Mouse (Mus musculus) neural tube, embryonic 15.5 days (tissue): ENCODE results near the gene Nanog. TPM values are rescaled to one million over a fixed set of nuclear protein-coding genes. Genes with fewer than 3 reads are reported as not detected.
A peak's percentile ranks its signal among the peaks of the same experiment; 100 is the strongest.
"Not testable (repeated sequence)": the region's sequence is repeated elsewhere in the genome, so short reads cannot be mapped to it uniquely, and the experiment has no call there.

Experiments used
- ATAC-seq: fragments of 200-750 bp; cut with Nextera tagmentation; 2 replicates; pipeline ENCODE4 v1.8.0; 2017; ENCODE audit warnings: mild to moderate bottlenecking, moderate TSS enrichment, moderate library complexity; ENCODE audit not compliant: low FRiP score
- H3K27ac ChIP-seq: fragments of 300-500 bp; sonication (generic); replicated peaks from 2 replicates; pipeline ENCODE4 v1.5.1; 2015; ENCODE audit warnings: mild to moderate bottlenecking, inconsistent platforms
- H3K27me3 ChIP-seq: fragments of 300-500 bp; sonication (generic); replicated peaks from 2 replicates; pipeline ENCODE4 v1.6.1; 2015; ENCODE audit warnings: inconsistent platforms
- H3K36me3 ChIP-seq: fragments of 300-500 bp; sonication (generic); 2 replicates; pipeline ENCODE4 v1.6.1; 2015; ENCODE audit warnings: inconsistent platforms
- H3K4me1 ChIP-seq: fragments of 300-500 bp; sonication (generic); 2 replicates; pipeline ENCODE4 v1.6.1; 2015; ENCODE audit warnings: inconsistent platforms
- H3K4me2 ChIP-seq: fragments of 300-500 bp; sonication (generic); 2 replicates; pipeline ENCODE4 v1.6.1; 2015; ENCODE audit warnings: inconsistent platforms, mild to moderate bottlenecking, moderate library complexity
- H3K4me3 ChIP-seq: fragments of 300-500 bp; sonication (generic); replicated peaks from 2 replicates; pipeline ENCODE4 v1.5.1; 2015; ENCODE audit warnings: mild to moderate bottlenecking, inconsistent platforms
- H3K9ac ChIP-seq: fragments of 300-500 bp; sonication (generic); replicated peaks from 2 replicates; pipeline ENCODE4 v1.6.1; 2015; ENCODE audit warnings: mild to moderate bottlenecking, inconsistent platforms
- H3K9me3 ChIP-seq: fragments of 300-500 bp; sonication (generic); replicated peaks from 2 replicates; pipeline ENCODE4 v1.6.1; 2016; ENCODE audit warnings: inconsistent platforms
- WGBS: fragments of 180-500 bp; shearing (Covaris S2); methylation state at CpG from one replicate; pipeline ENCODE4 v1.1.7; 2015; ENCODE audit warnings: mixed read lengths; 5-methylcytosine and 5-hydroxymethylcytosine counted together
- polyA plus RNA-seq: library from polyadenylated mRNA; unstranded; fragments of >200 nt; fragmentation: Nextera tagmentation; extraction: Ambion mirVana; gene quantifications from 2 replicates; pipeline ENCODE4 v1.2.1, GENCODE M21; 2015

Nanog gene
- polyA plus RNA-seq, 1 experiment from 2014 or later = not detected

DNA sequence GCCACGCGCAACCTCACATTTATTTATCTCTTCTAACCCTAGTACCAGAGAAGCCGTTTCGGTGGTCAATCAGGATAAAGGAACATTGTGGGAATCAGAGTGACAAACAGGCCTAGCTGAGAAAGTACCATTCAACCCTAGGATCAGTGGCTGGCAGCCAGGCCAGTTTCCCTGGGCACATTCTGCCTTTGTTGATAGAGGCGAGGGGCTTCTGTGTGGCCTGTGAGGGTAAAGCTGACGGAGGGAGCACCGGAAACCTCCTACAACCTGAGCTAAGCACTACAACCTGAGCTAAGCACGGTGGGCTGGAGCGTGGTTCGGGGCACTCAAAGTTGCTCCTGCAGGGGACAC lies 37.1 kb upstream of the Nanog start:
- Histone ChIP-seq H3K9ac (peak overlapping the region; percentile 51; the same call in 1 of the 2 replicates), H3K27me3 (no peaks in the 10 kb centered on the region), H3K4me3 (peak overlapping the region; percentile 48), H3K9me3 (no peaks in the 10 kb centered on the region), H3K27ac (peak overlapping the region; percentile 56), H3K36me3 (no peaks in the 10 kb centered on the region), H3K4me1 (peaks cover 9% of the 10 kb centered on the region), H3K4me2 (peak overlapping the region; percentile 68)
- peak; percentile 35; the same call in 1 of the 2 replicates for ATAC-seq
- WGBS = 30% methylated on average over 10 of the region's 10 CpGs

DNA sequence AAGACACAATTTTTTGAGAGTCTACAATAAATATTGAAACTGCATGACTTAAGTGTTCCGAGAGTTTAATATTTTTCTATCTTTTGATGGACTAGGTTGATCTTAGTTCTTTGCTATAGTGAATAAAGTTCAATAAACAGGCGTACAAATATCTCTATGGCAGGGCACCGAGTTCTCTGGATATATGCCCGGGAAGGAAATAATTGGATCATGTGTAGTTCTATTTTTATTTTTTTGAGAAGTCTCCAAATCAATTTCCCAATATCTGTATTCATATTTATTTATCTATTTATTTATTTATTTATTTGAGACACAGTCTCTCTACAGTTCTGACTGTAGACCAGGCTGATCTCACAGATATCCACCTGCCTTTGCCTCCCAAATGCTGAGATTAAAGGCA lies 36.4 kb upstream of the Nanog start:
- Histone ChIP-seq H3K4me3 (no peak overlapping the region), H3K9ac (no peak overlapping the region), H3K36me3 (no peaks in the 10 kb centered on the region), H3K4me1 (peaks cover 9% of the 10 kb centered on the region), H3K27me3 (no peaks in the 10 kb centered on the region), H3K4me2 (no peak overlapping the region), H3K27ac (no peak overlapping the region), H3K9me3 (no peaks in the 10 kb centered on the region)
- WGBS = 92% methylated on average over 4 of the region's 4 CpGs
- no peak for ATAC-seq

DNA sequence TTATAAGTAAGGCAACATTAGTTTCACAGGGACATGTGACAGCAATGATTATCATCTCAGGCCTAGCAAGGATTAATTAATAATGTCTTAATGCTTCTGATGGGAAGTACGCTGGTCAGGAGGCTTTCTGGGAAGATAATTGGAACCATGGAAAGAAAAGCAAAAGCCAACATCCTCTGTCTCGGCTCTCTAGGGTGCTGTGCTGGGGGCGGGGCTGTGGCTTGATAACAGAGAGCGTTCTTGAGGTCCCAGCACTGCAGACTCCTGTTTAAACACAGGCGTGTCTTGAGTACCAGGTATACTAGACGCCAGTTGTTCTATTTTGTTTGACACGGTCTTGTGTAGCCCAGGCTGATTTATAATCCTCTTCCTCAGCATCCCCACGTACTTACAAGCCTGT lies 34.5 kb upstream of the Nanog start:
- Histone ChIP-seq H3K27ac (no peak overlapping the region), H3K4me1 (peaks cover 9% of the 10 kb centered on the region), H3K9me3 (no peaks in the 10 kb centered on the region), H3K27me3 (no peaks in the 10 kb centered on the region), H3K36me3 (no peaks in the 10 kb centered on the region), H3K4me2 (no peak overlapping the region), H3K4me3 (no peak overlapping the region), H3K9ac (no peak overlapping the region)
- 62% methylated on average over 8 of the region's 8 CpGs for WGBS
- ATAC-seq = no peak

DNA sequence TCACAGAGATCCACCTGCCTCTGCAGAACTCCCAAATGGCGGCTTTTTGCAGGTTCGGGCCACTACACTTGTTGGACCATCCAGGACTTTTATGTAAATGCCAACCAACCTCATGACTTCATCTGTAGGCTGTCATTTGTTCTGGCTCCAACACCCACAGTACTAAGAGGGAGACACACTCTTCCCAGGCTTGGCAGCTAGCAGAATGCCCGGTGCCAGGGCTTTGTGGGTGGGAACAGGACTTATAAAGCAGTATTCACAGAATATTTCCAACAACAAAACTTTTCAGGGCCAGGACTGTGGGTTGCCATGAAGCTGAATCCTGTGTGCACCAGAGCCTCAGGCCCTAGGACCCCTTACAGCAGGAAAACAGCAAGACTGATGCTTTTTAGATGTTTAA lies 24.6 kb upstream of the Nanog start:
- no peak overlapping the region for H3K4me2 ChIP-seq
- H3K9ac ChIP-seq = no peak overlapping the region
- H3K36me3 ChIP-seq = no peaks in the 10 kb centered on the region
- no peak overlapping the region for H3K27ac ChIP-seq
- 84% methylated on average over 3 of the region's 3 CpGs for WGBS
- no peak for ATAC-seq
- no peaks in the 10 kb centered on the region for H3K27me3 ChIP-seq
- H3K4me3 ChIP-seq = no peak overlapping the region
- H3K4me1 ChIP-seq = no peaks in the 10 kb centered on the region
- H3K9me3 ChIP-seq = no peaks in the 10 kb centered on the region

DNA sequence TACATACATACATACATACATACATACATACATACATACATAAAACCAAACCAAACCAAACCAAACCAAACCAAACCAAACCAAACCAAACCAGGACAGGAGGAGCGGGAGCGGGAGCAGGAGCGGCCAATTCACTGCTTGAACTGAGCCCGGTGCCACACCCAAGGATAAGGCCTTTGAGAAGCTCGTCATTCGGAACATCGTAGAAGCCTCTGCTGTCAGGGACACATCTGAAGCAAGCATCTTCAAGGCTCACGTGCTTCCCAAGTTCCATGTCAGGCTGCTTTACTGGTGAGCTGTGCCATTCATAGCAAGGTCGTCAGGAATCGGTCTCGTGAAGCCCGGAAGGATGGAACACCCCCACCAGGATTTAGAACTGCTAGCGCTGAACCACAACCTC lies 20.6 kb upstream of the Nanog start:
- Histone ChIP-seq H3K4me1 (no peaks in the 10 kb centered on the region), H3K4me3 (no peak overlapping the region), H3K4me2 (no peak overlapping the region), H3K9ac (no peak overlapping the region), H3K36me3 (no peaks in the 10 kb centered on the region), H3K27ac (no peak overlapping the region), H3K27me3 (no peaks in the 10 kb centered on the region), H3K9me3 (no peaks in the 10 kb centered on the region)
- ATAC-seq = no peak
- 93% methylated on average over 13 of the region's 13 CpGs for WGBS

DNA sequence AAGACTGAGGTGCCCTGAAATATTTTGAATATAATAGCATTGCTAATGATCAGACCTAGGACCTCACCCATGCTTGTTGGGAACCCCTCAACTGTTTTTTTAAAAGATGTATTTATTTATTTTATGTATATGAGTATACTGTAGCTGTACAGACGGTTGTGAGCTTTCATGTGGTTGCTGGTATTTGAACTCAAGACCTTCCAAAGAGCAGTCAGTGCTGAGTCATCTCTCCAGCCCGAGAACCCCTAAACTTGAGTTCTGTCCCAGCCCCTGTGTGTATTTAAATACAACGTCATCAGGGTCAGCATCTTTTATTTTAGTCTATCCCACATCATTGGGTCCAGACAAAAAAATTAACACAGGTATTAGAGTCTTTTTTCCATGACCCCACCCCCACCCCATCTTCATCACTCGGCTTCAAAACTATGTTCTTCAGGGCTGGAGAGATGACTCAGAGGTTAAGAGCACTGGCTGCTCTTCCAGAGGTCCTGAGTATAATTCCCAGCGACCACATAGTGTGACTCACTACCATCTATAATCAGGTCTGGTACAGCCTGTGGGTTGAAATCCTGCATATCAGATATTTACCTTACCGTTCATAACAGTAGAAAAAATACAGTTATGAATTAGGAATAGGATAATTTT lies 17.8 kb upstream of the Nanog start:
- Histone ChIP-seq H3K9ac (no peak overlapping the region), H3K27me3 (no peaks in the 10 kb centered on the region), H3K4me1 (no peaks in the 10 kb centered on the region), H3K27ac (no peak overlapping the region), H3K9me3 (no peaks in the 10 kb centered on the region), H3K36me3 (no peaks in the 10 kb centered on the region), H3K4me3 (no peak overlapping the region), H3K4me2 (no peak overlapping the region)
- WGBS = 77% methylated on average over 6 of the region's 6 CpGs
- ATAC-seq = no peak

DNA sequence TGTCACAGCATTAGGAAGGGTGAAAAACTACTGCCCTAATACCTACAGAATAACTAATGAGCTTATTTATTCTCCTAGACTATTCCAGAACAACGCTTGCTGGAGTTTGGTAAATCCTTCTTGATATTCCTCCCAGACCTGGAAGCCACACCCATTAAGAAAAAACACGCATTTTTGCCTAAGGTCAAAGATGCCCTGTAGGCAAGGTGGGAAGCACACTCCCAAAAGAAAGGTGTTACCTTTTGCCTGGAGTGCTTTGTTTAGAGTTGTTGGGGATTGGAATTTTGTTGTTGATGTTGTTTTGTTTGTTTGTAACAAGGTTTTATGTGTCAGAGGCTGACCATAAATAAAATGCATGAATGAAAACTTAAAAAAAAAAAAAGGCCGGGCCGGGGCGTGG lies 17.2 kb upstream of the Nanog start:
- Histone ChIP-seq H3K27me3 (no peaks in the 10 kb centered on the region), H3K27ac (no peak overlapping the region), H3K9me3 (no peaks in the 10 kb centered on the region), H3K9ac (no peak overlapping the region), H3K4me2 (no peak overlapping the region), H3K4me1 (no peaks in the 10 kb centered on the region), H3K4me3 (no peak overlapping the region), H3K36me3 (no peaks in the 10 kb centered on the region)
- no peak for ATAC-seq
- 88% methylated on average over 5 of the region's 5 CpGs for WGBS

DNA sequence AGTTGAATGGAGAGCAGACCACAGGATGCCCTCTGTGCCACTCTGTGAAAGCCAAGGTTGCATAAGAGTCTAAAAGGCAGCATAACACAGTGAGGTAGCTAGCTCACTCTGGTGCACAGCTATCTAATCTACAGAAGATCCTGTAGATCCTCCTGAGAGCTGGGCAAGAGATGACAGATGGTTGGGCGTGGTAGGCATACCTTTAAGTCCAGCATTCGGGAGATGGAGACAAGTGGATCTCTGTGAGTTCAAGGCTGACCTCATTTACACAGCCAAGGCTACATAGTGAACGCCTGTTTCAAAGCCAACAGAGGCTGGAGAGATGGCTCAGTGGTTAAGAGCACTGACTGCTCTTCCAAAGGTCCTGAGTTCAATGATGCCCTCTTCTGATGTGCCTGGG lies 11.9 kb upstream of the Nanog start:
- Histone ChIP-seq H3K27me3 (no peaks in the 10 kb centered on the region), H3K27ac (no peak overlapping the region), H3K4me3 (no peak overlapping the region), H3K9me3 (no peaks in the 10 kb centered on the region), H3K36me3 (no peaks in the 10 kb centered on the region), H3K4me1 (no peaks in the 10 kb centered on the region), H3K4me2 (no peak overlapping the region), H3K9ac (no peak overlapping the region)
- no peak for ATAC-seq
- WGBS = 91% methylated on average over 3 of the region's 3 CpGs

DNA sequence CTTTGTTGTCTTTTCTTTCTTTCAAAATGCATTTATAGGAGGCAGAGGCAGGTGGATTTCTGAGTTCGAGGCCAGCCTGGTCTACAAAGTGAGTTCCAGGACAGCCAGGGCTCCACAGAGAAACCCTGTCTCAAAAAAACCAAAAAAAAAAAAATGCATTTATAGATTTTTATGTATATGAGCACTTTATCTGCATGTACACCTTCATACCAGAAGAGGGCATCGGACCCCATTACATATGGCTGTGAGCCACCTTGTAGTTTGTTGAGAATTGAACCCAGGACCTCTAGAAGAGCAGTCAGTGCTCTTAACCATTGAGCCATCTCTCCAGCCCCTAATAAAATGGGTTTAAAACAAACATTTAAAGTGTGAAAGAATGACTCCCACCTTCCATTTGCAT lies 7.7 kb upstream of the Nanog start:
- not testable (repeated sequence) for H3K27me3 ChIP-seq, H3K4me1 ChIP-seq, ATAC-seq, H3K9me3 ChIP-seq, H3K27ac ChIP-seq, H3K4me3 ChIP-seq, H3K4me2 ChIP-seq, H3K9ac ChIP-seq, H3K36me3 ChIP-seq
- 85% methylated on average over 2 of the region's 2 CpGs for WGBS

DNA sequence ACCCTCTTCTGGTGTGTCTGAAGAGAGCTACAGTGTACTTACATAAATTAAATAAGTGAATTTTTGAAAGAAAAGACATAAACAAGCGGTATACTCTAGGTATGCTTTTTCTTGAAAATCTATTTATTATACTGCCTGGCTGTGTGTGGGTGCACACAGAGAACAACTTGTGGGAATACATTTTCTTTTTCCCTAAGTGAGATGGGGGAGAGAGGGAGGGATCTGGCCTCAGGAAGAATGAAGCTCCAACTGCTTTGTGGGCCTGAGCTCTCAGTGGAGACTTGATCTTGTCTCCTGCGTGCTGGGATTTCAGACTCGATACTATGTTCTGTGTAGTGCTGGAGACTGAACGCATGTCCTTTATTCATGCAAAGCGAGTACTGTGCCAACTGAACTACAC lies 5.5 kb upstream of the Nanog start:
- no peak overlapping the region for H3K27ac ChIP-seq
- H3K9ac ChIP-seq = no peak overlapping the region
- H3K27me3 ChIP-seq = no peaks in the 10 kb centered on the region
- no peak for ATAC-seq
- peaks cover 8% of the 10 kb centered on the region for H3K4me1 ChIP-seq
- no peak overlapping the region for H3K4me3 ChIP-seq
- no peaks in the 10 kb centered on the region for H3K36me3 ChIP-seq
- H3K4me2 ChIP-seq = no peak overlapping the region
- 85% methylated on average over 5 of the region's 5 CpGs for WGBS
- H3K9me3 ChIP-seq = no peaks in the 10 kb centered on the region

DNA sequence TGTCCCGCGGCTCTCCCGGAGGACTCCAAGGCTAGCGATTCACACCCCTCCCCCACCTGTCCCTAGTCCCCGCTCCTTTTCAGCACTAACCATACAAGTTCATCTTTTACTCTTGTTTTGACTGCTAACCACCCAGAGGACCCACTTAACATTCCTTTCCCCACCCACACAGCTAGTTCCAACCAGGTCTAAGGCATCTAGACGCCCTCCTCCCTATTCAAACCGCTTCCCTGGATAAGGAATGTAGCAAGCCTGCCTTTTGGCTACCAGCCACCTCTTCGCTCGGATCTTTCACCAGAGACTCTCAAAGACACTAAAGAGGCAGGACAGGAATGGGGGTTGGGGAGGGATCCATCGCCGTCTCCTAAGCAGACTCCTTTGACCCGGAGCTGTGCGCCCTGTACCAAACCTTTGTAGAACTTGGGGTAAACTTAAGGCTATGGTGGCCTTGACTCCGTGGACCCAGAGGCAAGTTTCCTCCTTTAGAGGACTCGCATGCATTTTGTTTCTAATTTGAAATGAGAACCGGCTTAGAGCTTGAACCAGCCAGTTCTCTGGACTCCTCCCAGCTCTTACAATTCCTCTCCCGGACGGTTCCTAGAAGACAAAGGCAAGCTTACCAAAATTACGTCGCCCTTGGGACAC lies 4.7 kb upstream of the Nanog start:
- H3K4me3 ChIP-seq = peak overlapping the region; percentile 17; the same call in 1 of the 2 replicates
- H3K27me3 ChIP-seq = no peaks in the 10 kb centered on the region
- peaks cover 8% of the 10 kb centered on the region for H3K4me1 ChIP-seq
- ATAC-seq = peak; percentile 57; the same call in 1 of the 2 replicates
- H3K9ac ChIP-seq = no peak overlapping the region; the same call in 1 of the 2 replicates
- no peaks in the 10 kb centered on the region for H3K36me3 ChIP-seq
- H3K27ac ChIP-seq = 0 out of 2 replicates have a peak overlapping the region, but pooled peaks have one; percentile 39
- no peaks in the 10 kb centered on the region for H3K9me3 ChIP-seq
- peak overlapping the region; percentile 49 for H3K4me2 ChIP-seq
- WGBS = 6% methylated on average over 20 of the region's 20 CpGs

DNA sequence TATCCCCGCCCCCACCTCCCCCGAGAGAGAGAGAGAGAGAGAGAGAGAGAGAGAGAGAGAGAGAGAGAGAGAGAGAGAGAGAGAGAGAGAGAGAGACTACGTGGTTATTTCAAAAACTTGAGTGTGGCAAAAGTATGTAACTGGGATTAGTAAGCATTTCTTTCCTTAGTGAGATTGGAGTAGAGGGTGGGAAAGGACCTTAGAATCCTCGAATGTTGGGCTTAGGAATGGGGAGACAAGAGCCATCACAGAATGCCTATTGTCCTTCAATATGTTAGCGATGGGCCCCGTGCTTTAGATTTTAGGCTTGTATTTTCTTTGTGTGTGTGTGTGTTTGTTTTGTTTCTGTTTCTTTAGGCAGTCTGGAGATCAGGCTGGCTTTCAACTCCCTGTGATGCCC lies 4.0 kb upstream of the Nanog start:
- no peaks in the 10 kb centered on the region for H3K27me3 ChIP-seq
- ATAC-seq = no peak

More for the DNA sequence above, 4.0 kb upstream of the Nanog start:
- Histone ChIP-seq H3K4me3 (no peak overlapping the region), H3K36me3 (no peaks in the 10 kb centered on the region), H3K9ac (no peak overlapping the region), H3K27ac (no peak overlapping the region), H3K4me2 (peak overlapping the region; percentile 49; the same call in 1 of the 2 replicates), H3K9me3 (no peaks in the 10 kb centered on the region), H3K4me1 (peaks cover 8% of the 10 kb centered on the region)
- 12% methylated on average over 6 of the region's 6 CpGs for WGBS
